Mouse (Mus musculus) ZHBTc4 (cell line): ENCODE data around the gene Hnf1a.

Source experiments
- DNase-seq: peaks from one replicate; pipeline ENCODE4 v3.0.0-alpha.2; 2011; ENCODE audit warnings: low read depth, low spot score

The Hnf1a gene

DNA sequence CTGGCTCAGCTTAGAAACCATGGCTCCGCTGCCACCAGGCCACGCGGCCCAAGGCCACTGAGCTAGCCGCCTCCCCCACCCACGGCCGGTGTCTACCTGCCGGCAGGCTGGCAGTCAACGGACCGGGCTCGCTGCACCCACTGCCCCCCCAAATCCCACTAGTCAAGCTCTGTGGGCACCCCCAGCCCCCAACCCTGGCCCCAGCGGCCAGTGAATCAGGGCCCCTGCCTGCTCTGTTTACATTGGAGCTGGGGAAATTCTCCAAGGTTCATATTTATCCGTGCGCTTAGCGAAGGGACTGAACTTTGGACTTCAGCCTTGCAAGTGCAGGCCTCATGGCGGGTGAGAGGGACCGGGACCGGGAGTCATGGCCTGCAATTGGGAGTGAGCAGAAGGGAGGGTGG lies at the start of gene Hnf1a:
Hnf1a (minus strand) TSS at position 271 of the 404 bp plus-strand sequence.
- DNase-seq, result peak; percentile 42

DNA sequence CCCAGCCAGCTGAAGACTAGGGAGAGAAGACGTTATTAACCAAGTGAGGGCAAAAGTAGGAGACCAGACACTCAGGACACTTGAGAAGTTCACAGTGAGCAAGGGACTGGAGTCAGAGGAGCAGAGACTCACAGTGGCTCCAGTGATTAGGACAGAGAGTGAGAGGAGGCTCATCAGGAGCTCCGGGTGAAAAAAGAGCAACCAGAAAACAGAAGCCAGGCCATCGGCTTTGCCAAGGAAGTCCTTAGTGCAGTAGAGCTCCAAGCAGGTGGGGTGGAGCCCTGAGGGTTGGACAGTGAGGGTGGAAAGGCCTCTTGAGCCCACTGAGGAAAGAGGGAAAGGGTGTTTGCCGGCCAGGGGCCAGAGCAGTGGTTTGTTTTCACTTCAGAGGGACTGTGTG lies 47.9 kb upstream of the Hnf1a start:
- DNase-seq, result no peak

GRCm38 (mm10) chr5:115018270-115018669 lies 47.4 kb upstream of the Hnf1a start:
- no peak for DNase-seq

DNA sequence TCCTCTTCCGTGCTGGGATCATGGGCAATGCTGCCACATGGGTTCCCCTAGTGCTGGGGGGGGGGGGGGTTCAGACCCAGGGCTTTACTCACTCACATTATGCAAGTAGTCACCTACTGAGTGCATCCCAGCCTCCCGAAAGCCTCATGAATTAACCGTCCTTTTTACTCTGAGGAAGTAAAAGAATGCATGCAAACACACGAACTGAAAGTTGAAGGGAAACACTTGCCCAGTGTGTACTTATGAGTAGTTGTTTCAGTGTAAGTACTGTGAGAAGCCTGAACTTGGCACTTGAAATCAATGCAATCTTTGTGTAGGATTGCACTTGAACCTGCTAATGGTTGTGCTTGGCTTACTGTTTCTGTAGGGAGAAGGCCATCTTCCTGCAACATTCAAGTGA lies 44.2 kb upstream of the Hnf1a start:
- no peak for DNase-seq

GRCm38 (mm10) chr5:115014570-115014969 lies 43.7 kb upstream of the Hnf1a start:
- no peak for DNase-seq

GRCm38 (mm10) chr5:115013436-115013835 lies 42.5 kb upstream of the Hnf1a start:
- no peak for DNase-seq

GRCm38 (mm10) chr5:115011519-115012261 lies 40.8 kb upstream of the Hnf1a start:
- DNase-seq, result peak; percentile 37

DNA sequence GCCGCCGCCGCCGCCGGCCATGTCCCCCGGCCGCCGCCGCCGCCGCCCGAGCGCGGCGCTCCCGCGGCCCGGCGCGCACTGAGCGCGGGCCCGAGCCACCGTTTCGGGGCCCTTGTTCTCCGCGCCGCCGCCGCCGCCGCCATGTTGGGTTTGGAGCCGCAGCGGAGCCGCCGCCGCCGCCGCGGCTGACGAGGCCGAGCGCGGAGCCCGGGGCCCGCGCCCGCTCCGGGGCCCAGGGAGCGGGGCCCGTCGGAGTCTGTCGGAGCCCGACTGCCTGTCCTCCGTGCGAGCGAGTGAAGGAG lies 40.3 kb upstream of the Hnf1a start:
- no peak for DNase-seq

DNA sequence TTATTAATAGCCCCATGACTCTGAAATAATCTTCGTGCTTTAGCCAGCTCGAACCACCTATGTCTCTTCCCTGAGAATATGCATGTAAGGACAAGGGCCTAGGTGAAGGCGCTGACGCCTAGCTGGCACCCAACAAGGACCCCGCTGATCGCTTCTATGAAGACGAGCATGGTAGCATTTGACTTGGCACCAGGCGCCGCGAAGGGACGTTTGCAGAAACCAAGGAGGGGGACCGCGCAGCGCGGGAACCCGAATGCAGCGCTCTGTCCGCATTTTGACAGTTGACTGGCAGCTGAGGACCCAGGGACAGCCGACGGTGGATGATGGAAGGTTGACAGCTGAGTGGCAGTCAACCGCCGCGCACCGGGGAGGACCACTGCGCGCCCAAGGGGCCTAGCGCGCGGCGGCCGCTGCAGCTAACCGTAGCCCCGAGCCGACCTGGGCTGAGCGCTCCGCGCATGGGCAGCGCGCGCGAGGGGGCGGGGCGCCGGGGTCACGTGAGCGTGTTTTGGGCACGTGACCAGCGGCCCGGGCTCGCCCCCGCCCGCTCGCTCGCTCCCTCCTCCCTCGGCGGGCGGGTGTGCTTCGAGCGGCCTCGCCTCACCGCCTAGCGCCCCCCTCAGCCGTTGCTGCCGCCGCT lies 39.8 kb upstream of the Hnf1a start, which contains the start of gene Sppl3:
Sppl3 (plus strand) TSS at position 561 of the 640 bp plus-strand sequence.
- DNase-seq, result peak; percentile 96

DNA sequence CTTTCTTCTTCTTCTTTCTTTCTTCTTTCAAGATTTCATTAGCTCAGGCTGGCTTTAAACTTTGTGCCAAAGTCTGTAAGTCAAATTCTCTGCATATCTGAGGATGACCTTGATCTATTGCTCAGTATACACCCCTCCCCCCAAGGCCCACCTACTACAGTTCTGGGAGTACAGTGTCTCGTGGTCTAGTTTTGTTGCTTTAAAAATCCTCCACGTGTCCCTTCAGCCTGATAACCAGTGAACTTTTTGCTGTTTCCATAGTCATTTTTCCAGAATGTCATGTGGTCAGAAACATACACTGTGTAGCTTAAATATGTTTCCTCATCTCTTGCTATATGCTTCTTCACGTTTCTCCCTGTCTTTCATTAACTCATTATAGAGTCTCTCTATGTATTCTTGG lies 39.1 kb upstream of the Hnf1a start:
- peak; percentile 60 for DNase-seq

- peak; percentile 75 for DNase-seq
Observed at GRCm38 (mm10) chr5:115009143-115009542, 38.2 kb upstream of the Hnf1a start.

GRCm38 (mm10) chr5:115008307-115008706 lies 37.4 kb upstream of the Hnf1a start:
- DNase-seq, result peak; percentile 89

DNA sequence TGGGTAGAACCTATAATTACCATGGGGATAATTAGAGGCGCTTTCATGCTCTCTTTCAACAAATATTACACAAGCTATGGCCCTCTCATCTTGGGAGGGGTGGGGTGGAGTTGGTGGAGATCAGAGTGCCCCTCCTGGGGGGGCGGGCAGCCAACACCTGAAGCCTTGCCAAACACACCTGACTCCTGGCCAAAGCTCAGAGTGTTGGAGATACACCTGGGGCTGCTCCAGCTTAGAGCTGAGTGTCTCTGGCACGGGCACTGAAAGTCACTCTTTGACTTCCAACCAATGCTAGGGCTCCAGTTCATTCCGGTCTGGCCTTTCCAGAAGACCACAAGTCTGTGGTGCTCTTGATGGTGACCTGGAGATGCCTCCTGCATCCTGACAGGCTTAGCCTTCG lies 36.9 kb upstream of the Hnf1a start:
- DNase-seq, result no peak

- no peak for DNase-seq
Observed at GRCm38 (mm10) chr5:115003224-115003873, 32.5 kb upstream of the Hnf1a start.

- DNase-seq, result no peak
Observed at GRCm38 (mm10) chr5:115002781-115003180, 31.9 kb upstream of the Hnf1a start.

DNA sequence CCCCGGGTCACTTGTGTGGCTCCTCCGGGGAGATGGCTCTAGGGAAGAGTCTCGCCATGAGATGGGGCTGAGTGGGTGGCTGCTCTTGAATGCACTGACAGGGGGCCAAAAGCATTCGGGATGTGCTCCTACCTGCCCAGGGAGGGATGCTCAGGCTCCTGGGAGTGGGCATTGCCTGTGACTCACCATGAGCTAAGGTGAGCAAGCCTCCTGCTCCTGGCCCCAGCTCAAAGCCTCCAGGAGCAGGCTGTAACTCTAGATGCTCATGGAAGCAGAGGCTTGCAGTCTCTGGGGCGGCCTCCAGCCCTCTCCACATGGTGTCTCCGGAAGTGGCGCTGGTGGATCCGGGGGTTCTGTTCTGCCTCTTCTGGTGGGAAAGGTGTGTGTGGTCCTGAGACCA lies 30.6 kb upstream of the Hnf1a start:
- DNase-seq, result no peak

DNA sequence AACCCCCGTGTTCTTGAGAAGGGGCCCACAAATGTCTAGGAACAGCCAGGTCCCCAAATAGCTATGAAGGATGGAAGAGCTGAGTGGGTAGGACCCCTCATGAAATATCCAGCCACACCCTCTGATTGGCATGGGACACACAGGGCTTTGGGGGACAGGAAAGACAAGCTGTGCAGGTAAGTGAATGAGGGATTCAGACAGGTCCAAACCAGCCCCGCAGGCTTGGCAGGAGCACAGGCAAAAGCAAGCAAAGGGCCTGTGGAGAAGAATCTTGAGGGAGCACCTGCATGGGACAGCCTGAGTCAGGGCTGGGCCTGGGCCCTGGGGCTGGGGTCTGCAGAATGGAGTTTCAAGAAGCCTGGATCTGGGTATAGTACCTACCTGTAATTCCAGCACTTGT lies 29.6 kb upstream of the Hnf1a start:
- DNase-seq, result no peak

- DNase-seq, result no peak
Observed at GRCm38 (mm10) chr5:114997327-114997726, 26.4 kb upstream of the Hnf1a start.

DNA sequence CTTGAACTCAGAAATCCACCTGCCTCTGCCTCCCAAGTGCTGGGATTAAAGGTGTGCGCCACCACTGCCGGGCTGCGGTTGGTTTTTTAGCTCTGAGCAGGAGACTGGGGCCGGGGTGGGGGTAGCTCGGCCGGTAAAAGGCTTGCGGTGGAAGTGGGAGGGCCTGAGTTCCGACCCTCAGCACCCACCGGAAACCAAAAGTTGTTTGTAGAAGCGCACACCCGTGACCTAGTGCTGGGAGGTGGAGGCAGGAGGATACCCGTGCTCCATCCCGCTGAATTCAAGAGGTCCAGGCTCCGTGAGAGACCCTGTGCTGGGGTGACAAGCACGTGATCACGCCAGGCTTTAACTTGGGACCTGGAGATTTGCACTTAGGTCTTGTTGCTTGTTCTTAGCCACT lies 25.6 kb upstream of the Hnf1a start:
- DNase-seq, result peak; percentile 52

DNA sequence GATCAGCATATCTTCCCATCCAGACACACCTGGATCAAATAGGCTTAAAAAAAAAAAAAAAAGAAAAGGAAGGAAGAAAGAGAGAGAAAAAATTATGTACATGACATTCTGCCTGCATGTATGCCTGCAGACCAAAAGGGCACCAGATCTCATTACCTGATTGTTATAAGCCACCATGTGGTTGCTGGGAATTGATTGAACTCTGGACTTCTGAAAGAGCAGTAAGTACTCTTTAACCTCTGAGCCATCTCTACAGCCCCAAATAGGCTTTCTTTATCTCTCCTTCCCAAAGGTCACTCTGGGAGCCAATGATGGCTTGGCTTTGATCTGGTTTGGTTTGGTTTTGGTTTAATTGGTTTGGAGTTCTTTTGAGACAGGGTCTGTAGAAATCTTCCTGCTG lies 14.2 kb upstream of the Hnf1a start:
- peak; percentile 42 for DNase-seq

GRCm38 (mm10) chr5:114982001-114982400 lies 11.1 kb upstream of the Hnf1a start:
- DNase-seq, result peak; percentile 70

GRCm38 (mm10) chr5:114980122-114980748 lies 9.3 kb upstream of the Hnf1a start:
- DNase-seq, result peak; percentile 61
